Mouse (Mus musculus) cerebellum, adult 9-11 months (tissue): ENCODE measurements at regions not wholly inside any gene's neighbourhood (a gene's known extent, or its start where the extent isn't known, plus 50 kb on each side); places are given as distances from the start of the nearest gene placed in this dataset.

Experiments used
- DNase-seq: peaks from one replicate; pipeline ENCODE4 v3.0.0; 2022

DNA sequence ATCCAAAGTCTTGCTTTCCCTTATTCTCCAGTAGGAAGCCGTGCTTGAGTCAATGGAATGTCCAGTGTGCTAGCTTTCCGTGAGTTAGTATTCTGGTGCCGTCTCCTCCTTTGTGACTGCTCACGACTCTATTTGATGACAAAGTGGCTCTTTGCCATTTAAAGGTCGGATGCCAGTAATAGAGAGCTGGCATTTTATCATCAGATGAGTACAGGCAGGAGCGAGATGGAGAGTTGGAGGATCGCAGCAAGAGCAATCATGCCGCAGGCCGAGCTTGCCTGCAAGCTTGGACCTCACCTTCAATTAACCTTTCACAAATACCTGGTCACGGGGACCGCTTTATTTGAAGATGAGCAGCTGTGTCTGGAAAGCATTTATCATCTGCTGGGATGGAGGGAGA is 291.8 kb downstream of the Hs3st3b1 start:
- no peak for DNase-seq

DNA sequence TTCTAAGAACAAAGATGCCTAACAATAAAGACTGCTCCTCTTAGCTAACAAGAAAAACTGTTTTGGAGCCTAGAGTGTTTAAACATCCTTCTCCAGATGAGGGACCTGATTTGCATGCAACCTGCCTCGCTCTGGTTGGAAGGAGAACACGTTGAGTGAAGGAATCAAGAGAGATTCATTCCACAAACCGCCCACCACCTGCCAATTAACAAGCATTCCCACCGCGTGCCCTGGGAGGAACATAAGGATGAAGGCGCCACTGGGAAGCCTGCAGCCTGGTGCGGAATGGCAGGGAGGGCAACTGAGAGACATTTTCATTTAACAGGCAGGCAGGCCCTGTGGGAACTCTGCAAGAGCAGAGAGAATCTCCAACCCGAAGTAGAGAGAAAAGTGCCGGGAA is 265.0 kb downstream of the Hs3st3b1 start:
- no peak for DNase-seq

DNA sequence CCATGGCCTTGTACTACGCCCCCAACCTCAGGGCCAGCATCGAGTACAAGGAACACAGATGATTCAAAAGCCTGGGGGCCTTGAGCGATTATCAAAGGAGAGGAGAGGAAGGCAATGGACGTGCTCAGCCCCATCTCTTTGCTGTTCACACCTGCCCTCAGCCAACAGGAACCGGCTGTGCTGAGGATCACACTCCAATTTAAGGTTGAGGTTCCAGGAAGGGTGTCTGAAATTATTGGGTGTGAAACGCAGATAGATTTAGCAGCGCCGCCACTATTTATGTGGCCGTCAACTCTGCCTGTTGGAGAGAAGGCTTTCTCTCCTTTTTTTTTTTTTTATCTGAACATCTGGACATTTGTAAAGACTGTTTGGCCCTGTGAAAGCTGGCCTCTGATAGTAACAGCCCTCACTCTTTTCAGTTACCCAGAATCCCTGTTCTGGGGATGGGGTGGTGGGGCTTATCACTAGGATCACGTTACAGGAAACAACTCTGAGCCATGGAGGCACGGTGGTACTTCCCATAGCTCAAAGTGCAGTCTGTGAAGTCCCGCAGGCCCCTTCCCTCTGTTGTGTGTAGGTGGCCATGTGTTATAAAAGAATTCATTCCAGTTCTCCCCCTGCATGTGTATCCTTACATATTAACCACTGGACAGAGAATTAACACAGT is 256.7 kb downstream of the Hs3st3b1 start:
- DNase-seq, result no peak

DNA sequence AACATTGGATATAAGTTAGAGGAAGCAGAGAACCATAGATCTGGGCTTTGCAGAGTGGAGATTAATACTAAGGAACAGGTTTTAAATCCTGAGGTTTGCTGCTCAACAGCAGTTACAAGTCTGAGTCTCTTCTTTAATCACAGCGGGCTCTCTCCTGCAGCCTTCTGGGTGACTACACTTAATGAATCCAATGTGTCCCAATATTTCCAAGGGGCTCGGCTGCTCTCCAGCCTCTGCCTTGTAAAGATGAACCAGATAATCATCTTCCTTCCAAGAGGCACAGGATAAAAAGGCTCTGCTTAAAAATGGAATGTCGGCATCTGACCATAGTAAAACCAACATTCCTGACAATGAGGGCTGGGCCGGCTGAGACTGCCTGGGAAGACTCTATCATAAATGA is 251.6 kb downstream of the Hs3st3b1 start:
- no peak for DNase-seq

DNA sequence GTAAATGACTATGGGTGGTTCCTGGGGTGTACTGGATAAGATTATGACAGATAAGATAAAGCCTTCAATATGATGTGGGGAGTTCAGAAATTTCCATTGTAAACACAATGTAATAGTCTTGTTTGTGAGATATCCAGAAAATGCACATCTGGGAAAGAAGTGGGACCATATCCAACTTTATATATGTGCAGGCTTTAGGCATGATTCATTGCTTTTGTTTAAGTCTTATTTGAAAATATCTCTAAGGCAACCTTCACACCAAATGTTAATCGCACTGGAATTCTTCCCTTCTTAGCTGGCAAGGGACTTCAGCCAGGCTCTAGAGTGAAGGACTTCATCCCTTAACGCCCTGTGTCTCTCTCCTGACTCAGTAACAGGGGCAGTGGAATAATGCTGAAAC is 250.3 kb downstream of the Hs3st3b1 start:
- no peak for DNase-seq

DNA sequence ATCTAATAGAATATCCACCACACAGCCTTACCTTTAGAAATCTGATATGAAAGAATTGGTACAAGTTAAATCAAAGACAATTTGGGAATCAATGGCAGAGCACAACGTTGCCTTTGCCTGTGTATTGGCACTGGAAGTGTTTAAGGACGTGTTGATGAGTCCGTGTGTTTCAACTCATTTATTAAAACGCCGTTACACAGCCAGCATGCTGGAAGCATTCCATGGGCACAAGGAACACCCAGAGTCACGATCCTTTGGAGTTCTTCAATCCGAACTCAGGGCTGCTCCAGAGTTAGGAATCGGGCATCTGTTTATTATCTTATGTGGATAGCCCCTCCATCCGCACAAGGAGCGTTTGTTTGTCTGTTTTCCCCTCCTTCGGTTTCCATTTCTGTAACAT is 244.2 kb downstream of the Hs3st3b1 start:
- DNase-seq, result no peak

DNA sequence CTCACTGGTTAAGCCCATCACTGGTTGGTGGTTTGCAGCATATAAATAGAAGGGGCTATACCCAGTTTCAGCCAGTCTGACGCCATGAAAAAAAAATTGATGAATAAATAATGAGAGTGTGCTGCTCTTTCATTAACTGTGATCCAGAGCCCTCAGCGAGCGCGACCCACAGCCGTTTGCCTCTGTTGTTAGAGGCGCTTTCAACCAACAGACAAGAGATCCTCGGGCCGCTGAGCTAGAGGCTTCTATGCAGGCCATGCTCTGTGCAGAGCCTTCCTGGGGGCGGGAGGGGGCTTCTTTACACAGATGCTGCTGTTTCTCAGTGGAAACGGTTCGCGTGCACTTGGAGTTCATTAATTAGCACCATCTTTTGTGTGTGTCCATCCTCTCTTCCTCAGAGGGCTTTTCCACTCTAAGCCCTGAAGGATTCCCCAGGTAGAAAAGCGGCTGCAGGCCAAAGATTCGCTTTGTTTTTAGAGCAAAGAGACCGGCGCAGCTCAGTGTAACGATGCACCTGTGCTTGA is 243.6 kb downstream of the Hs3st3b1 start:
- DNase-seq, result no peak

DNA sequence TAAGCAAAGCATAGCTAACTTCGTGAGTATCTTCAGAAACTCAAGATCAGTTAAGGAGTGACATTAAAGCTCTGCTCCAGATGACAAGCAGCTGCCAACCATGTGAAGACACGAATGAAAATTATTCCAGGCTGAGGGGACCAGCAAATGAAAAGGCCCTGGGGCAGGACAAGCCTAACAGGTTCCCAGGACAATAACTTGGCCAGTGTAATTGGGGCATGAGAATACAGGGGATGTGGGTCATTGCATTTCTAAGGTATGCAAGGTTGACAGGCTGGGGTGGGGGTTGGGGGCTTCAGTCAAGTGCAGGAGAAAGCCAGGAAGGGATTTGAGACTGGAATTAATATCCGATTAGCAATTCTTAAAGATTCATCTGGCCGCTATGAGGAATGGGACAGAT is 242.6 kb downstream of the Hs3st3b1 start:
- DNase-seq, result no peak

DNA sequence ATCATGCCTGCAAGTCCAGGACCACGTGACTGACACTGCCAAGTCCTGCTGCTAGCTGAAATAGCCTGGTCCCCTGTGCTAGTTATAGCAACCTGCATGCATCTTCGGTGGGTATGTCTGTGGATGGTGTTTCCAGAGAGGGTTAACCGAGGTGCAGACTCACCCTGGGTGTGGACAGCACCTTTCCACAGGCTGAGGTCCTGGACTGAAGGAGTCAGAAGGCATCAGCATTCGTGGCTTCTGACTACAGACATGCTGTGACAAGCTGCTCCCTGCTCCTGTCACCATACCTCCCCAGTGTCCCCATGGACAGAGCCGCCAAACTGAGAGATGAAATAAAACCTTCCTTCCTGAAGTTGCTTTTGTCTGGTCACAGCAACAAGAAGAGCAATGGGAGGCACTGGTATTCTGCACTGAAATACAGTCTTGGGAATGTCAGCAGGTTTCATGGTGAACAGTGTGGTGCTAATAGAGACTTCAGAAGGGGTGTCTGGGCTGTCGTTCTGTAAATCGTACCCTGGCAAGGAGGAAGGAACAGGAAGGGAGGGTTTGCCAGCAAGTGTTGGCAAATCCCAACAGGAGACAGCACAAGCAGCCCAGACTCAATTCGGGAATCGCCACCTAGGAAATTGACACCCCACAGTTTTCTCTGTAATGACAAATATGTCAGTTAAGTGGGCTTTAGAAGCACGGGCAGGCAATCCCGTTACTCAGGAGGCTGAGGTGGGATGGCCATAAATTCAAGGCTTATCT is 237.7 kb downstream of the Hs3st3b1 start:
- no peak for DNase-seq

DNA sequence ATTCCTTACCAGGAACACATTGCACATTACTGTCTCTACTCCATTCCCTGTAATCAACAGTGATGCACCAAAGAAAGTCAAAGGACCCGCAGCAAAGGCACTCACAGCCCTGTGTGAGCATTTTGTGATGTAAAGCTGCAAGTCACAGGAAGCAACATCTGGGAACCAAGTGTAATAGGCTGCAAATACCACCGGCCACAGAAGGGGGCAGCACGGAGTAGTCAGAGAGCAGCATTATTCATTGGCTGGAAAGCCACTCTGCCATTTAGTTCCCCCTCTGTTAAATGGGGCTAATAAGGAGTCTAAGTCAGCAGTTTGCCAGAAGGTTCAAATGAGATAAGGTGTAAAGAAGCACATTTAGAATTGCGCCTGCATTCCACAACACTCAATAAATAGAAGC is 231.0 kb downstream of the Hs3st3b1 start:
- DNase-seq, result no peak

DNA sequence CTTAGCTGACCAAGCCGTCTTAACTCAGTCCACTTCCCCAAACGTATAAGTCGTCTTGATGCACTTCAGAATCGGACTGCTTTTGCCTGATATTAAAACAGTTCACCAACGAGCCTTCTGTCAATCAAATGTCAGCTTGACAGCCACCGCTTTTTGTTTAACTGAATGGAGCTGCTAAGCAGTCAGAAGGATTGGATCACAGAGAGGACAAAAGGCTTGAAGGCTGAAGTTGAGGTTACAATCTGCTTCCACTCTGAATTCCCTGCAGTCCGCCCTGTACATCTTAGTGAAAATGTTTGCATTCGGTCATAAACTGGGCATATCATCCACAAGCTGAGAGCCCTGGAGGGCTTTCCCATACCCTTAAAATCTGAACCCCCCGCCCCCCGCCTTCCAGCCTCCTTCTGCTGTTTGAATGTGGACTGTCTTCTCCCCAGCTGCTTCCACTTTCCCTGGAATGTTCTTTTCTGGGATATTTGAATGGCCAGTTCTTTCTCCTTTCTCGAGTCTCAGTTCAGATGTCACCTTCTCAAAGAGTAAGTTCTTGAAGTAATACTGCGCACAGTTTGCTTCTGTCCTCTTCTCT is 217.0 kb downstream of the Hs3st3b1 start:
- DNase-seq, result no peak

DNA sequence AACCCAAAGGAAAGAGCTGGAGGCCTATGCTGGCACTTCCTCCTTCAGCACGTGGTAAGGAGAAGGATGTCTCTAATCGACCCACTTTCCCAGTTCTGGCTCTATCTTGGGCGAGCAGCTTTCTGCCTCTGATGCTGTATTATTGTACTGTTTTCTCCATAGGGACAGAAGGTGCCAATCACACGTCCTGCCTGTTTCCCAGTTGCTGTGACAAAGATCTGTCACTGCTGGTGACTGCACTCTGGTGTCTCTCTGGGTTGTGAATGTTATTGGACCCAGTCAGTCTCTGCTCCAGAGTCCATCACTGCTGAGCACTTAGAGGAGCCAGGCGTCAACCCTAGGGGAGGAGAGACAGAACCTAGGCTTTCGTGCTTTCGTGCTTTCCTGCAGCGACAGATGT is 216.0 kb downstream of the Hs3st3b1 start:
- no peak for DNase-seq

DNA sequence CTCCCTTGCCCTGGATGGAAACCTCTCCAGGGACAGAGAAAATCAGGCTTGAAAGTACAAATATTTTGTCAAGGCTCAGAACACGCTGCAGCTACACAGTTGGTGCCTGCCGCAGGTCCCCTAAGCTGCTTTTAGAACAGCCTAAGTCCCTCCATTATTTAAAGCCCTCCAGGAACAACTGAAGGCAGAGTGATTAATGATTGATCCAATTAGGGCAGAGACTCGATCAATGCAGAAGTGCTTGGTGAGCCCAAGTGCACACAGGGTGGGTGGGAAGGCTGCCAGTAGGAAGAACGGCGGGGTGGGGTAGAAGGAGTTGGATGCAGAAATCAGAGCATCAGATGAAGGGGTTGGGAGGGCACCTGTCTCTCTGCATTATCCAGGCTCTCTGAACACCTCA is 215.0 kb downstream of the Hs3st3b1 start:
- DNase-seq, result no peak

DNA sequence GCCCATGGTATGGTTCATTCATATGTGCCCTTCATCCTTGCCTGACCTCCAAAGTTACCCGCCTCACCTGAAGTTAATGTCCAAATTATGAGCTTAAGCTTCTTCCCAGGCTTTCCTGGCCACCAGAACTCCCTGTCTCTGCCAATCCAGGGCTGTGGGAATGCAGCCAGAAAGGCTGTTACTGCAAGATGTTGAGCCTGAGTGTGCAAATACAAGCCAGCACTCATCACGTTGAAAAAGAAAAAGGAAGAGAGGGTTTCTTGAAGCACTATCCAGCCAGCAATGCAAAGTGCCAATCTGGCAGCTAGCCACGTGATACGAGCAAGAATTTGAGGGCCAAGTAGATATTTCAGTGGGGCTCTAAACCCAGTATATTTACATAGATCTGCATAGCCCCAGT is 213.7 kb downstream of the Hs3st3b1 start:
- no peak for DNase-seq

DNA sequence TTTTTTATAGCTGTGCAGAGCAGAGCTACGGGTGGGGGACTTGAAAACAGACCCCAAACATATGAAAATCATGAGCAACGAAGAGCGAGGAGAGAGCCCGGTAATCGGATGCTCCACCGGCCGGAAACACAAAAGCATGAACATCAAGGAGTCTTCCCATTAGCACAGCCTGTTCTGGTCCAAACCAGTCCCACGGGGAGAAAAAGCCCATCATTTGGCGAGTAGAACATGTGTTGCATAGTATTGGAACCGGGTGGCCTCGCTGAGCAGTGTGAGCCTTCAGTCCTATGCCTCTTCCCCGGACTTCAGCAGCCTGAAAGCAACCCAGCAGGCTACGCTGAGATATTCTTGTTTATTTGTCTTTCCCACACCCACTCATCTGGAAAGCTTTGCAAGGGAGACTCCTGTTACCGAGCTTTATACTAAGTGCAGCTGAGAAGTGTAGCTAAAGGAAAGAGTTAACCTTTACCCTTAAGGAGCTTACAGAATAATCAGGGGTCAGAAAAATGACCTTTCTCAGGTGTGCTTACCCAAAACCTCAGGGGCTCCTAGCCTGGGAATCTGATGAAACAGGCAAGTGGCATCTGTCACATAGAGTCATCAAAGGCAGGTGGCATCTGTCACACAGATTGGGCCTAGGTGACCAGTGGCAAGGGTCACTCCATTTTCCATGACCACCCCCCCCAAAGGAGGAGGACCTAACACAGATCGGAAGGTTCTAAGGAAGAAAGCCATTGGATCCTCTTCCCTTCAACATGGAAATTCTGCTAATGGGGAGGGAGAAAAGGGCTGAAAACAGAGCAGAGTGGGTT is 209.8 kb downstream of the Hs3st3b1 start:
- no peak for DNase-seq

DNA sequence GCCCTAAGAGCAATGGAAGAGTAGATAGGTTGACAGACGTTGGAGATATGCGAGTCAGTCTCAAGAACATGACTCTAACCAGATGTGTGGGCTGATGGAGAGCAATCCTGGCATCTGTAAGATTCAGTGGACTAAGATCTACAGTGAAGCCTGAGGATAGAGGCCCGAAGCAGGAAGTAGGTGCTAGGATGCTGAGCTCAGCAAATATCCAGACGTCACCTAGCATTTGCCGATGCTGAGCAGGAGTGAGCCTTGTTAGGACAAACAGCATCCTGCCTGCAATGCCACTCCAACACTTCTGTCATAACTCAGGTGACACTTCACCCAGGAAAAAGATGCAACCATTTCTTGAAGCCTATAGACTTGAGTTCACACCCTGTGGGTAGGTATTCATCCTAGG is 199.8 kb downstream of the Hs3st3b1 start:
- no peak for DNase-seq

DNA sequence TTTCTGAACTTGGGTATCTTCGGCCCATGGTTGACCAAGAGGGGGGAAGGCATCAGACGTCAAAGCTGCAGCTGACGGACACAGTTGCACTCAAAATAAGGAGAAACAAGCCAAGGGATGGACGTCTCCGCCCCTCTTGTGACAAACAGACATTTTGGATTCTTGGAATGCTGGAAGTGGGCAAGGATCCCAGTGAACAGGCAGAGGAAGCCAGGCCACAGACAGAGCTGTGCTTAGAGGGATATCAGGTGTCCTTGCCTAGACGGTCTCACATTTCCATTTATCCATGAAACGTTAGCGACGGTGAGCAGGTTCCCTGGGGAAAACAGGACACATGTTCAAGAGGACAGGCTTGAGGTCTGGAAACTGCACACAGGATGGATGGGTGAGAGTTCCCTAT is 191.2 kb downstream of the Hs3st3b1 start:
- no peak for DNase-seq

DNA sequence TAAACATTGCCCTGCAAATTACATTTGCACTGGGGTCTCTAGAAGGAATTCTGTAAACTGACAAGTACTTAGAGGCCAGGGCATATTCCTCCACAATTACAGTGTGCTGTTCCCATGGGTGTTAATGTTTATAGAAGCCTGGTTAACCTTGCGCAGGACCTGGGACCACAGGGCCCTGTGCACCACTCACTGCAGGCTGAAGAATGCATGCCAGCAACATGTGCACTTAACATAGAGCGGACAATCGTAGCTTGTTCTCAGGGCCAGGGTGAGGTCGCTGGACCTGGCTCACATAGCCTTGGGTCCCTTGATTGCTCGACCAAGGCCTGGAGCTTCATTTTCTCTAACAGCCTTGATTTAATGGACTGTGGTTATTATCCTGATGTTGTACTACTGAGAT is 168.8 kb downstream of the Hs3st3b1 start:
- DNase-seq, result no peak

DNA sequence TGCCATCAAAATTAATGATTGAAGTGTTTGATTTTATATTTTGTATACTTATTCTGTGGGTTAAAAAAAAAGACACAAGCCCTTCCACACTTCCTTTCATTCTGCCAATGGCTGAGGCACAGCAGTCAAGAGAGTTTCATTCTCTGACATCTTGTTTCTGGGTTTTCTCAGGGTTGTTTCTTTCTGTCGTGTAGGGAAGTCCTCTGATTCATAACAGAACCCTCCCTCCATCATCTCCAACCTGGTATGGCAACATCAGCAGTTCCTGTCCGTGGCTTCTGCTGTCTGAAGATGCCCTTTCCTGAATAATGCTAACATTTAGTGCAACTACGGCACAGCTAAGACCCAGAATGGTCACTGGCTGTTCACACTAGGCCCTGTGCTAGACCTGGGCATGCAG is 167.3 kb downstream of the Hs3st3b1 start:
- DNase-seq, result no peak

DNA sequence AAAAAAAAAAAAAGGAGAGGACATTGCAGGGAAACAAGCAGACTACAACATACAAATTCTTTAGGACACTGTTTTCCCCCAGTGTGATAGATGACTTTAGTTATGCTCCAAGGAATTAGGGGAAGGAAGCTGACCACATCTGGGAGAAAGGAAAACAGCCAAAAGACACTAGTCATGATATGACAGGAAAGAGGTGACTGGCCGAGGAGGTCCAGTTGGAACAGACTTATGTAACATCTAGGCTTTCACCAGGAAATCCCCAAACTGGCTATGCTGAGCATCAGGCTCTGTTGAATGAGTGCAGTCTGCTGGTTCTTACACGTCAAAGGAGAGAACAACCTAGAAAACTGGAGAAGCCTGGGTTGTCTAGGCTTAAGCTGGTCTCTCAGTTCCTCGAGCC is 163.8 kb downstream of the Hs3st3b1 start:
- DNase-seq, result no peak

DNA sequence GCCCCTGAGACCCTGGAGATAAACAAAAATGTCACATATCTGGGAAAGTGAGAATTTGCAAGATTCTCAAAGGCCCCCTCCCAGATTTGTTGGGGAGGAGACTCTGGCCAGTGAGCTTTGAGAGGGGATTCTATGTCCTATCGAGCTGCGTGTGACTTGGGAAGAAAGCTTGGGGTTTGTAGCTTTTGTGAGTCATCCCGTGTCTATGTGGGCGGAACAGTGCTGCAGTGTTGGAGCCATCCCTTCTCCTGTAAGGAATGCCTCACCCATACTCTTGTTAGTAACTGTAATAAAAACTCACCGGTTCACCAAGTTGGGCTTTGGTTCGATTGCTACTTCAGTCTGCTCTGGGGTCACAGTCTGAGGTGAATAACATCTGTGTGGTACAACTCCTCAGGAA is 160.5 kb downstream of the Hs3st3b1 start:
- no peak for DNase-seq

DNA sequence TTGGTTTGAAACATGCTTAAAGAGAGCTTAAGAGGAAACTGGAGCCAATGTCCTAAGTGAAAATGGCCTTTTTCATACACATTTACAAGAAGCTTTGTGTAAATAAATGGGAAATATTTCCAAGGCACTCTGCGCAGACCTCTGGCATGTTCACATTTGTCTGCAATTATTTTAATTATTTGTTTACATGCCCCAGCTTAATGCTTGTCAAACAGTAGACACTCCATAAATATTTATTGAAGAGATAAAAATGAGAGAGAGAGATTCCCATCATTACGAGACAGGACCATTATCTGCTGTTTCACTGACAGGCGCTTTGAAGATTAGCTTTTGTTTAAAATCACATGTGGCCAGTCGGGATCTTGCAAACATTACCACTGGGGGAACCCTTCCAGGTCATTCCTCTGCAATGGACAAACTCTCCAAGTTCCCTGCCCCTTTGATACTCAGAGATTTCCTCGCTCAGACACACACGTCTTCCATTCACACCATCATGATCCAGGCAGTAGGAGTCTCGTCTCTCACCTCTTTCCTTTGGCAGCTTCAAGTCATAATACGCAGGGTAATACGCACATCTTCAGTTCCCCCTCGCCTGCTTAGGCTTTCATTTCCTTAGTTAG is 154.3 kb downstream of the Hs3st3b1 start:
- no peak for DNase-seq

DNA sequence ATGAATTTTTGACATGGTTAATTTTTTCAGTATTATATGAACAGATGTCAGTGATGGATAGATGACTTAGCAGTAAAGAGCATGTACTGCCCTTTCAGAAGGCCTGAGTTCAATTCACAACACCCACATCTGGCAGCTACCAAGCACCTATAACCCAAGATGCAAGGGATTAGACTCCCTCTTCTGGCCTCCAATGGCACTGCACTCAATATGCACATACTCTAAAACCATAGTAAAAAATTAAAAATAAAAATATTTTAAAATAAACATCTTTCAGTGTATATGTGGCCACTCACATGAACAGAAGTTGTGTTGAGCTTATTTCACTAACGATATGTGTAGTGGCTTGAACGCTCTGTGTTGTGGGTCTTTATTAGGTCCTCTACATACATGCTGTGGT is 152.4 kb downstream of the Hs3st3b1 start:
- no peak for DNase-seq
